Mouse (Mus musculus) brain, adult 2 months (tissue): ENCODE results near the gene Sh2d2a.
"Not testable (repeated sequence)": the region's sequence is repeated elsewhere in the genome, so short reads cannot be mapped to it uniquely, and the experiment has no call there.

Experiments used
- DNase-seq: peaks from one replicate; pipeline ENCODE4 v3.0.0; 2011; ENCODE audit warnings: low read depth, low spot score

The Sh2d2a gene

DNA sequence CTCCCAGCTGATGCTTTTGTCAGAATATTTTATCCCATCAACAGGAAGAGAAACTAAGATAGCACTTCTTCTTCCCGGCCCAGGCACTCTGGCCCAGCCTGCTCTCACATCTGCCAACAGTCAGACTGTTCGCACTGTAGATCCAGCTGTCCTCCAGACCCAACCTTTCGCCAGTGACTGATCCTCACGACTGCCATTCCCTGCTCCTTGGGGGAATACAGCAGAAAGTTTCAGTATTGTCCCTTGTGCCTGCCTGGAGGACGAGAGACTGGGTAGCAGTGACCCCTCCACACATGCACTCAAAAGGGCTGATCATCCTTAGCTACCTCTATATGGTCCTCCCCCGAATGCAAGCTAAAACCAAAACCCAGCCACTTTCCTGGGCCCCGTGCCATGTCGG is 9.4 kb downstream of the Sh2d2a start:
- DNase-seq, result no peak

DNA sequence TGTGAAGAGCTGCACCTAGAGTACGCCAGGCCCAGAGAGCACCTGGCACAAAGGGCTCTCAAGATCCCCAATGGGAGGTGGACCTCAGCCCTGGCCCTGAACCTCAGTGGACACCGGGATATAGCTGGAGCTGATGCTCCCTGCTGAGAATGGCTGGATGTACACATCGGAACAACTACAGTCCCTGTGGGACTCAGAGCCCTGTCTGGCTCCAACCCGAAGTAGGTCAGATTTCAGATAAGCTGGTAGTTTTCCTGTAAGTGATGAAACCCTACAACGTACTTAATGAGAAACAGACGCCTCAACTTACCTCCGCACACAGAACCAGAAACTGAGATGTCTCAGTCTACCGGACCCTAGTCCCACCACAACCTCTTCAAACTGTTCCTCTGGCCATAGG is 11.1 kb downstream of the Sh2d2a start:
- DNase-seq, result no peak

DNA sequence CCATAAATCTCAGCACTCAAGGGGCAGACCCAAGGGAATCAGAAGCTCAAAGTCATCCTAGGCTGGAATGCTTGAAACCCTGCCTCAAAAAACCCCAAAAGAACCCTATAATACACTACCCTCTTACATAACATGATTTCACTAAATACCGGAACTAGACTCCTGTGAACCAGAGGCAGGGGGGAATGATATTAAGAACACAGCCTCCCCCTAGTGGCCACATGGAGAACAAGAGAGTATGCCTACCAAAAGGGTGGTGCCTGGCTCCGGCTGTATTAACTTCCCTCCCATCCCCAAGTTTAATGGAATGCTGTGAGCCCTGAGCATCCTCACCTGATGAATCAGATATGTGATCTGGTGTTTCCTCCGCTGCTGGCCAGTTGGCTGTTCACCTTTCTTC is 13.3 kb downstream of the Sh2d2a start:
- DNase-seq, result peak; percentile 80

DNA sequence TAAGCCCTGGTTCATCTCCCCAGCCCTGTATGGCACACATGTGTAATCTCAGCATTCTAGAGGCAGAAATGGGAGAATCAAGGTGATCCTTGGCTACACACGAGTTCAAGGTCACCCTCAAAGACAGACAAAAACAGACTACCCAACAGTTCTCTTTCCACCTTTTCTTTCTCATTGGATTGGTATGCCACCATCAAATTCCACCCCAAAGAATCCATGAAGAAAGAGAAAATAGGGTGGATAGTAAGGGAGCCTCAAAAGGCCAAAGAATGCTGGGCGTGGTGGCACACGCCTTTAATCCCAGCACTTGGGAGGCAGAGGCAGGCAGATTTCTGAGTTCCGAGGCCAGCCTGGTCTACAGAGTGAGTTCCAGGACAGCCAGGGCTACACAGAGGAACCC is 17.6 kb downstream of the Sh2d2a start:
- not testable (repeated sequence) for DNase-seq

DNA sequence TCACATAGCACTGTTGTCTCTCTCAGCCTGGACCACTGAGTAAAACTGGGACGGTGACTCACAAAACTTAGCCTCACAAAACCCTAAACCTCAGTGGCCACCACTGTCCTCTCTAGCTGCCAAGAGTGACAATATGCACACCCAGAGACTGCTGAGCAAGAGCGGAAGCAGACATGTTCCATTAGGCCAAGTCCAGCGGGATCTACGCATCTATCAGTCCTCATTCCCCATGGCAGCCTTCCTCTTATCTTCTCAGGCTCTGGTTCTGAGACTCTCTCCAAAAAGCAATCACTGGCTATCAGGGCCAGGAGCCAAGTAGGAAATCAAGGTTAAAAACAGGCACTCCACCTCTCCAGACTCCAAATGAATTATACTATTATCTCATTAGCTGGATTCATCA is 31.2 kb downstream of the Sh2d2a start:
- no peak for DNase-seq

DNA sequence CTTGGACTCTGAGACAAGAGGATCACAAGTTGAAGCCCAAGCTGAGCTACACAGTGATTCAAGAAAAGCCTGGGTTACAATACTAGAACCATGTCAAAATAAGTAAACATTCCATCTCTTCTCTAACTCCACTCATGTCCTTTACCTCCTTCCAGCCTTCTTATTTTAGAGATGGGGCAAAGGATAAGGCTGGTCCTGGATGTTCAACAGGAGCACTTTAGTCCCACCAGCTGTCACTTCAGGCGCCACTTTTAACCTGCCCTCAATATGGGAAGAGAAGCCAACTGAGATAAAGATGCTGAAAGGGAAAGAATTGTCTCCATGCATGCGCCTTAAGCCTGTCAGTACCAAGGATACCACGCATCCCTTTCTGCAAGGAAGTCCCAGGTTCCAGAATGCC is 37.7 kb downstream of the Sh2d2a start:
- DNase-seq, result no peak

DNA sequence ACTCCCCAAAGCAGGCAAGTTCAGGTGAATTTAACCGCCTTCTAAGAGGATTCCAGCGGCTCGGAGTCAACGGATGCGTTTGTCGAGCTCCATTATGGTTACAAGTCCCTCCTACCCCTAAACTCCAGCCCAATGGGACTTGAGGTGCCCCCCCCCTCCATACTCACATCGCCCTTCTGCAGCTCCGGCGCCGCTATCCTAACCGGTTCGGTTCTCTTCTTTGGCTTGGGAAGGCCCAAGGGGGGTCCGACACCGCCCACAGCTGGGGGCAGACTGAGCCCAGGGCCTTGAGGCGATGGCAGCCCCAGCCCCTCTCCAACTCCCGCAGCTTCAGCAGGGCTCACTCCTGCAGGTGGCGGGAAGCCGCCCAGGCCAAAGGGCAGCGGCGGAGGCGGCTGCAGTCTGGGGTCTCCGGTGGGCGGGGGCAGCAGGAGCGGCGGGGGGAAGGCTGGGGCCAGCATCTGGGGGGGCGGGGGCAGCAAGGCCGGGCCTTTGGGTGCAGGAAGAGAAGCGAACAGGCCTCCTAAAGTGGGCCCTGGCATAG is 38.2 kb downstream of the Sh2d2a start:
- peak; percentile 66 for DNase-seq

DNA sequence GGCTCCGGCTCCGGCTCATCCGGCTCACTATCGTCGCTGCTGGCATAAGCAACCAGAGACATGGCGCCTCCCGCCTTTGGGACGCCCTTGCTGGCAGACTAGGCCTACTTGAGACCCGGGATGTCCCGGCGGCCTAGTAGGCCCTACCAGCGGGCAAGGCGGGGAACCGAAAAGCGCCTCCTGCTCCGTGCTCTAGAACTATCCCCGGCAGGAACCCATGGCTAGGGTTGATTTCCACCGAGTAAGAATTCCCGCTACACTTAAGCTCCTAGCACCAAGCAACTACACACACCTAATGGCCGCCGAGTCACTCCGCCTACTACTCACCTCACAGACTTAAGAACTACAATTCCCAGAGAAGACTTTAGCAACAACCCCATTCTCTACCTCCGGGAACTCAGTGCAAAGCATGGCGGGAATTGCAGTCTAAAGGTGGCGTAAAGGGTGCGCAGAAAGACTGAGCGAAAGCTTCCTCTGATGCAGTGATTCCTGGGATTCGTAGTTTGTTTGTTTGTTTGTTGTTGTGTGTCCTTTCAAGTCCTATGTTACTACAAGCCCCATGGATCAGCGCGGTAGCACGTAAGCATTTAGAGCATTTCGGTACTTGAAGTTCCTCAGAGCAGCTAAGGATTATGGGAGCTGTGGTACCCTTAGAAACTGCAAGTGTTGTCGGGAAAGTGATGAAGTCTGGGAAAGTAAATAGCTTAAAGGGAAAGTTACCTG is 38.9 kb downstream of the Sh2d2a start, which contains the start of gene Prcc:
Gene Prcc, minus strand, starts transcription at position 328 of the 723 bp plus-strand sequence.
- DNase-seq, result peak; percentile 100

DNA sequence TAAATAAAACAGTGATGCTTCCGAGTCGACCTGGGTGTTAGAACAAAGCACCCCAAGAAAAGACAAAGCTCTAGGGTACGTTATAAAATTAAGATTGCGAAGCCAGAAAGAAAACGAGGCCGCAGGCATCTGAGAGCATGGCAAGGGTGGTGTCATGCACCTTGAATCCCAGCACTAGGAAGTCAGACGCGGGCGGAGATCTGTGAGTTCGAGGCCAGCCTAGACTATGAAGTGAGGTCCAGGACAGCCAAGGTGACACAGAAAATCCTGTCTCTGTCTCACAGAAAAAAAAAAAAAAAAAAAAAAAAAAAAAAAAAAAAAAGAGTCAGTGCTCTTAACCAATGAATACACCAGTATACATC is 39.4 kb downstream of the Sh2d2a start:
- DNase-seq, result no peak

DNA sequence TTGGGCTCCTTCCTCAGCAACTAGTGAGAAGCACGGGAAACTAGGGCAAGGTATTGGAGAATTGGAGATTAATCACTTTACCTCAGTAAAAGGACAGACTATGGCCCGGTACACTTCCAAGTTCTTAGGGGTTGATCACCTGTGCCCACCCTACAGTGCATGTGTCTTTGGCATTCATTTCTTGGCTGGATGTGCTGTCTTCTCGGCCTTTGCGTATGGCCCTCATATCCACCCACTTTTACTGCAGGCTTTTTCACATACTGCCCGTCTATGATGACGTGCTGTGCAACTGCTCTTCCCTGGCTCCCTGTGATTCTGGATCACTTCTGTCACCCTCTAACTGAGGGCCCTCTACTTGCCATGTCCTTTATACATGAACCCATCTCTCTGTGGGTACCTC is 39.9 kb downstream of the Sh2d2a start:
- DNase-seq, result no peak

DNA sequence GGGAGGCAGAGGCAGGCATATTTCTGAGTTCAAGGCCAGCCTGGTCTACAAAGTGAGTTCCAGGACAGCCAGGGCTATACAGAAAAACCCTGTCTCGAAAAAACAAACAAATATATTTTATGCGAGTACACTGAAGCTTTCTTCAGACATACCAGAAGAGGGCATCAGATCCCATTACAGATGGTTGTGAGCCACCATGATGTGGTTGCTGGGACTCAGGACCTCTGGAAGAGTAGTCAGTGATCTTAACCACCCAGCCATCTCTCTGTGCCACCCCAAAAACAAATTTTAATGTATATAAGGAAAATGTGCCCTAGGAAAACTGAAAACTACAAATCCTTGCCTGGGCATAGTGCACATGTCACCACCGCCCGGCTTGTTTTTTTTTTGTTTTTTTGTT is 40.8 kb downstream of the Sh2d2a start:
- DNase-seq, result not testable (repeated sequence)

DNA sequence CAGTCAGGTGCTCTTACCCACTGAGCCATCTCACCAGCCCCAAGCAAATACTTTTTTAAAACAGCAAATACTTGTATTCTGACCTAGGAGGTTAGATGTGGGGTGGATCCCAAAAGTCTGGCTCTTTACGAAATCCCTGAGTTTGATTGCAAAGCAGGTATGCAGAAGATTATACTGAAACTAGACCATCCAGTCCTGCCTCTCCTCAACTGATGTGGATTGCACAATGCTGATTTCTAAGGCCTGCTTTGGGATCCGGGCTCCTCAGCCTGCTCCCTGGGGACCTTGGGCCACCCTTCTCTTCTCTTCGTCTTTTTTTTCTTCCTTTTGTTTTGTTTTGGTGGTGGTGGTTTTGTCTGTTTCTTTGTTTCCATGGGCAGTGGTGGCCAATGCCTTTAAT is 44.9 kb downstream of the Sh2d2a start:
- DNase-seq, result no peak

DNA sequence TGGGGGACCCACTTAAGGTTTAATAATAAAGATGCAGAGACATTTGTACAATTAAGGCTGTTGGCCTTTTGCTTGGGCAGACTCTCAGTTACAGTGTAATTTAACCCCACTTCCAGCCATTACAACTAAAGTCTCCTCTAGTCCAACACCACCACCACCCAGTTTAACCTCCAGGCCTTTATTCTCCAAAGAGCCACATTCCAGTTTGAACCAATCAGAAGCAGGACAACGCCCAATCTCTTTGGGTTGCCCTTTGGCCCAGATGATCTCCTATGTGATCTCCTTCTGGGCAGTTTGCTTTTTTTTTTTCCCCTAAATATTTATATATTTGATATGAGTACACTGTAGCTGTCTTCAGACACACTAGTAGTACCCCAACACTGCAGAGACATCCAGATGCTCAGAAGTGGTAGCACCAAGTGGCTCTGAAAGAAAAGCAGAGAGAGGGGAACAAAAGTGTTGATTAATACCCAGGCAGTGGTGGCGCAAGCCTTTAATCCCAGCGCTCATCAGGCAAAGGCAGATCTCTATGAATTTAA is 46.9 kb downstream of the Sh2d2a start:
- DNase-seq, result no peak

DNA sequence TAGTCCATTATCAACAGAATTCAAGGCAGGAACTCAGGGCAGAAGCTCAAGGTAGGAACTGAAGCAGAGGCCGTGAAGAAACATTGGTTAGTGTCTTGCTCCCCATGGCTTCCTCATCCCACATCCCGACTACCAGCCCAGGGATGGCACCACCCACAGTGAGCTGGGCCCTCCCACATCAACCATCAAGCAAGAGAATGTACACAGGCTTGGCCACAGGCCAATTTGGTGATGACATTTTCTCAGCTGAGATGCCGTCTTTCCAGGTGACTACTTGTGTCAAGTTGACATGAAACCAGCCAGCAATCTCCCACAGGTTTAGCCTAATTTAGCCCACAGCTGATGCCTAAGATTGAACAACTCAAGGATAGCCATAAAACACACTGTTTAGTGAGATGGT is 52.7 kb downstream of the Sh2d2a start:
- DNase-seq, result no peak

DNA sequence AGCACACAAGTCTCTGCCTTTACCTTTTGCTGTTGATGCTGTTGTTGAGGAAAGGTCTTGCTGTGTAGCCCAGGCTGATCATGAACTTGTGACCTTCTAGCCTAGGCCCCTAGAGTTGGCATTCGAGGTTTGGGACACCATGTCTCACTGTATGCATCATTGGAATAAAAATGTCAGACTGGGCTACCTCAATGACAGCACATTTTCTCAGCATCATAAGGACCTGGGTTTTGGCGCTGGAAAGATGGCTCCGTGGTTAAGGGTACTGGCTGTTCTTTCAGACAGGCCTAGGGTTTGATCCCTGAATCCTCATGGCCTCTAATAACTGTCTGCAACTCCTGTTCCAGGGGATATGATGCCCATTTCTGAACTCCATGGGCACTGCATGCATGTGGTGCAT is 53.2 kb downstream of the Sh2d2a start:
- no peak for DNase-seq

DNA sequence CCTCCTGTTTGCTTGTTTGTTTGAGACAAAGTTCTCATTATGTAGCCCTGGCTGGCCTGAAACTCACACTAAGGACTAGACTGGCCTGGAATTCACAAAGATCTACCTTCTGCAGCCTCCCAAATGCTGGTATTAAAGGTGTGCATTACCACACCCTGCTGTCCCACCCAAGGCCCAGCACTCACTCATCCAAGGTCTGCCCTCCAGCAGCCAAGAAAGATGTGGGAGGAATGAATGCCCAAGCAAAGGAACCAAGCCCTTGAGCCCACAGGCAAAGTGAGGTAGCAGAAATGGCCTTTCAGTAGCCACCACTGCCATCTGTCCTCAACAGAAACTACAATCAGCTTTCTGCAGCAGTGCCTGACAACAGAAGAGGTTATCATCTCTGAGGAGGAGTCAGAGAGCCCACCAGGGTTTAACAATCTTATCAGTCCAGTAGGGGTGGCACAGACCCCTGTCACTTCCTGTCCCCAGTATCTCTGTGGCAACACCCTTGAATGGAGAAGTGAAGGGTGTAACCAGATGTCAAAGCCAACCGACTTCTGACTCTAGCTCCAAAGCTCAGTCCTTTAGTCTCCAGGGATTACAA is 54.6 kb downstream of the Sh2d2a start:
- no peak for DNase-seq

DNA sequence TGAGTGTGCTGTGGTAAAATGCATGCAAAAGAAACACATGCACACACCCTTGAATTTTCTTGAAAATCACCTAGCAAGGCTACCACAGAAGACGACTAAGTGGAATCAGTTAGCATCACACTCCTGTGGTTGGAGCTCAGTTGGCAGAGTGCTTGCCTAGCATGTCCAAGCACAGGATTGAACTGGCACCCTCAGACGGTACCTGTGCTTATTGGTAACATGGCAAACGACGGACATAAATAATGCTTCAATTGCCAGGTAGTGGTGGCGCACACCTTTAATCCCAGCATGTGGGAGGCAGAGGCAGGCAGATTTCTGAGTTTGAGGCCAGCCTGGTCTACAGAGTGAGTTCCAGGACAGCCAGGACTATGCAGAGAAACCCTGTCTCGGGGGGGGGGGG is 55.4 kb downstream of the Sh2d2a start:
- not testable (repeated sequence) for DNase-seq

DNA sequence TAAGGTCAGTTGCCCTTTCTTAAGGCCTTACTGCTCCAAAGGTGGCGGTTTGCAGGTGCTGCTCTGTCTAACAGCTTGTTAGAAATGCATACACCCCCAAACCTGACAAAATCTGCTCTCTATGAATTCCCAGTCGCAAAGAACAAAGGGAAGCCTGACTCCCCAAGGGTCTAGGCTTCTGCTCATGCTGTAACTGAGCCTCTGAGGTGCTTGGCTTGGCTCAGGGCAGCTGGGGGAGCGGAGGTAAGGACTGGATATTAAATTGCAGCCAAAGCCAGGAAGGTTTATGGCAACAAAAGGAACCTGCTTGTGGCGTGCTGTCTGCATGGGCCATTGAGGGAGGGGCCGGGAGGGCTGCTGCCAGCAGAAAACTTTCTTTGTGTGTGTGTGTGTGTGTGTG is 57.3 kb downstream of the Sh2d2a start:
- DNase-seq, result no peak
